Mouse (Mus musculus): ENCODE results near the gene Samd14.

Samd14 gene

DNA sequence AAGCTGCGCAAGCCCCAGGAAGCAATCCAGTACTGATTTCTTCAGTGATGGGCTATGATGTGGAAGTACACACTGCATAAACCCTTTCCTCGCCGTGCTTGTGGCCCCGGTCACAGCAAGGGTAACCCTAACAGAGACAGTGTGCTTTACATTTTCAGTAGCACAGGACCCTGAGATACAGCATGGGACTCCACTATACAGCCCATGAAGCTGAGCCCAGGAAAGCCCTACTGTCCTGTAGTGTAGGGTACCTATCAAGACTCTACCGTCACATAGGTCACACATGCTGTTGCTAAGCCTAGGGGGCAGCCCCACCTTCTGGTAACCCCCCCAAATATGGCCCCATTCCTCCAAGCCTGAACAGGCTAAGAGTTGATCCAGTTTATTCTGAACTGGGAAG, 26.8 kb downstream of the Samd14 start:
- no peak for DNase-seq (ENCODE audit: low spot score in 2 of 2)

DNA sequence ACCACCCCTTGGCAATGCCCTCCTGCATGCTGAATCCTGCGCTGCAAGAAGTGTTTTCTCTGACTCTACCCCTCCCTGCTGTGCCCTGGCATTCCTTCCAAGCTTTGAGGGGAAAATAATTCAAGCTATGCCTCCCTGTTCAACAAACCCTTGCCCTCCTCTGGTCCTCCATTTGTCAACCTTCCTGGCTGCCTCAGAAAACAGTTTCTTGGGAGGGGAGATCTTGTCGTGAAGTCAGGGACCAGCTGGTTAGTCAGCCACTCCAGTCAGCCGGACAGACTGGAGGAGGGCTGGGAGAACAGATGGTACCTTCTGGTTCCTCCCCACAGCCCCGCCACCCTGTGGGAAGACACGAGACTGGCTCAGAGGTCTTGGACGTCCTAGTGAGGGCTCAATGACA, 27.6 kb downstream of the Samd14 start:
- DNase-seq (ENCODE audit: low spot score in 2 of 2), result no peak

DNA sequence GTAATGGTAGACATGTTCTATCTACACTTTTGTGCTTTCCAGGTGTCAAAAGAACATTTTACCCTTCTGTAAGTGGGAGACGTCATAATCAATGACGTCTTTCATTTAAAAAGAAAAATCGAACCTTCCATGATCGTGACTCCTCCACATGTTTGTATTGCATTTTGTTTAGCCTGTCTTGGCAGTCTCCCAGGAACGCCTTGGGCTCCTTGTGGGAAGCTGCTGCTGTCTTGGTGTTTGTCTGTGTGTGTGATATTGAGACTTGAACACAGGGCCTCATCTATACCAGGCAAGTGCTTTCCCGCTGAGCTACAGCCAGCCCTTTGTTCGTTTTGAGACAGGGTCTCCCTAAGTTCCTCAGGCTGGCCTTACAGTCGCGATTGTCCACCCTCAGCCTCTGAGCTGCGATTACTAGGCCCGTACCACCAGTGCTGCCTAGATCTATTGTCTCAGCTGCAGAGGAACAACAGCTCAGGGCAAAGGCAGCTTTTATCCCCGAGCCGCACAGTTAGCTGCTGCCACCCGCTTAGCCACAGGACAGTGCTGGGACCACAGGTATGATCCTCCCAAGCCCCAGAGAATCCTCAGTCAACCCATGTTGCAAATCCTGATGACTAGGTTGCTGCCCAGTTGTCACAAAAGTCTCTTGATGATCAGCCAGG, 28.6 kb downstream of the Samd14 start:
- DNase-seq (ENCODE audit: low spot score in 2 of 2), result no peak

DNA sequence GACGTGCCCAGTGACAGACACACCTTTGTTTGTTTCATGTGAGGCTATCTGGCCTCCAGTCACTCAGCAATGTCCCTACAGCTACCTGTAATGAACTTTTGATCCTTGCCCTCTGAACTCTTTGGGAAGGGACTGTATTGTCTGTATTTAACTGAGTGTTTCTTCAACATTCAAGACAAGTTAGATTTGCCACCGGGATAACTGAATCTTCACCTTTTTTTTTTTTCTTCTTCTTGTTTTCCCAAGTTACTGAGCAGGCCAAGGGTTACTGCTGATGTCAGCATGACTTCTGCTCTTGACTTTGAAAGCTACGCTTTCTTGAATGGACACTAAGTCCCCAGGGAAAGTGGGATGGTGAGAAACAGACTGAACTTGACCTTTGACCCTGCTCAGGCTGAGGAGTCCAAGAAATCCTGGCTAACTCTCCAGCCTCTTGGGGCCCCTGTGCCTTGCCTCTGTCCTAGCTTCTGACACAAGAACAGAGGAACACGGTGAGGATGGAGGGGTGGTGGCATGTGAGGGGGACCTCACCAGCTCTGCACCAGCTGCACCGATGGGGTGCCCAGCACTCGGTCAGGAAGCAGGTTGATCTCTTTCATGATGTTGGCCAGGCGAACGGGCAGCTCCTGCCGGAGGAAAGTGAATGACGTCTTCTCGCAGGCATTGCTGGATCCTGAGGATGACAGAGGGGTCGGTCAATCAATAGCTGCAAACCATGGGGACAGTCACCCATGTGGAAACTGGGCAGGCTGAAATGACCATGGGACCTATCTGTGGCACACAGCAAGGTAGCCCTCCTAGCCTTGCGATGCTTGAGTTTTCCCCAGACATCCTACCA, 29.4 kb downstream of the Samd14 start:
- DNase-seq (ENCODE audit: low spot score in 2 of 2), result no peak

DNA sequence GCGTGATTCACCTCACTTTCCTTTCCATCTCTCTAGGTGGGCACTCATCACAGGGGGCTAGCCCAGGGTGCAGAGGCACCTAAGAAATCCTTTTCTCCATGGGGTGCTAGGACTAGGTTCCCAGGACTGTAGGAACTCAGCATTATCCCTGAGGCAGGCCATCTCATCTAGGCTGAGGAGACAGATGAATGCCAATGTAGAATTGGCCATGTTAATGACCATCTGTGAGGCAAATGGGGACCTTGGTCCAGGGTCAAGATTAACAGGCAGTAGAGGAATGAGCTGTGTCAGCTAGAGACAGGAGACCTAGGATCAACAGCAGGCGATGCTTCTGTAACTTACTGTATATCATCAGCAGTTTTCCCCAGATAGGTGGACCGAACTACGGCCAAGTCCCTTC, 30.1 kb downstream of the Samd14 start:
- DNase-seq (ENCODE audit: low spot score in 2 of 2), result no peak

DNA sequence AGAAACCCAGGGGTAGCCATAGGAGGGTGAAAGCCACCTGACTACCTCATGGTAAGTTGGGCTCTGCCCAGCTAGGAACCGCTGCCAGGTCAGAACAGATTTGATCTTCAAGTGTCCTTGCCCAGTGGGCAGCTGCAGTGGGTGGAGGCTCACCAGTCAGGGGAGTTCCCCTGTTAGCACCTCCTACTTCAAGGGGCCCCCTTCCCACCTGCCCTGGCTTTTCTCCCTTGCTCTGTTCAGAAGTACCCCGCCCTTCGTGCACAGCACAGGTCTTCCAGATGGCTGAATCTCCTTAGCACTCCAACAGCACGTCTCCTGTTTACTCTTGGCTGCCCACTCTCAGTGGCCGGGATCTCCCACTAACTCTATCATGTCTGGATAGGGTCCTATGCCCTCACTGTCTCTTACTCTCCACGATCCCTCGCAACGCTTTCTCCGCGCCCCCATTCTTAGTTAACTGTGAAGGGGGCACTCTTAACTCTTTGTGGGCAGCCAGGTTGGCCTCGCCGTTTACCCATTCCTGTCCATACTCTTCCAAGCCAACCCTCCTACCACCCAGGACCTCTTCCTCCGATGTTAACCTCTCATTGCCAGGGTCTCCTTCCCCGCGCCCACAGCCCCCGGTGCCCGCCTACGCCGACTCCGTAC, 30.9 kb downstream of the Samd14 start:
- DNase-seq (ENCODE audit: low spot score in 2 of 2), result peak; percentile 37 to 42

DNA sequence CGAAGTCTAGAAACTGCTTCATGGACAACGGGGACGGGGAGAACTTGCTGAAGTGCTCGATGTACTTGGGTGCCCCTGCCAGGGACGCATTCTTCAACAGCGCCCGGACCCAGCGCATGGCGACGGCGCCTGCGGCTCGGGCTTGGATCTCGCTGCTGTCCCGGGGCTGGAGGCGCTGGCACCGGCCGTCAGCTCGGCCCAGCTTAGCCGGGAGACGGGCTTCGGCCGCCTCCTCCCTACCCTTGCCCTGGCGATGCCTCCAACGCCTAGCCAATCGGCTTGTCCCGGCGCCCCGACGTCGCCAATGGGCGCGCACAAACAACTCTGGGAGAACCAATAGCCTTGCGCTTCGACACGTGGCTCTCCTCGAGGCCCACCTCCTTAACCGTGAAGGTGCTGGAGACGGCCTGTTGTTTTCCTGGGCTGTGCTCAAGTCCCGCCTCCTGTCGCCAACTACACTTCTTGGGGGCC, 31.5 kb downstream of the Samd14 start, which contains the start of gene Pdk2:
Gene Pdk2, minus strand, starts transcription at position 216 of the 471 bp plus-strand sequence.
- peak; percentile 79 to 97 for DNase-seq (ENCODE audit: low spot score in 2 of 2)

DNA sequence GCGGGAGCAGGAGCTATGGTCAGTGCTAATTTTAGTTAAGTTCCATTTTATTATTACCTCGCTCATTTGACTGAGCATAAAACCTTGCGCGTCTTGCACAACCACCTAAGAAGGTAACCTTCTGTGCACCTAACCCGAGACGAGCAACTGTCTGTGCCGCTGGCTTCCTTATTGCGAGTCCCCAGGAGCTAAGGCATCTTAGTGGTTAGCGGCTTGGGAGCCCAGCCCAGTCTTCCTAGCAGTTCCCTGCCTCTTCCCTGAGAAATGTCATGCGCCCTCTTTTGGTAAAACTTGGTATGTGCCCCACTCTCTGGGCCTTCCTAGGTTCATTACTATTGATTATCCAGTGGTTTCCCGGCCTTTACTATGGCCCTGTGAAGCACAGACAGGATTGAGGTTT, 32.4 kb downstream of the Samd14 start:
- DNase-seq (ENCODE audit: low spot score in 2 of 2), result peak; percentile 63 to 70

DNA sequence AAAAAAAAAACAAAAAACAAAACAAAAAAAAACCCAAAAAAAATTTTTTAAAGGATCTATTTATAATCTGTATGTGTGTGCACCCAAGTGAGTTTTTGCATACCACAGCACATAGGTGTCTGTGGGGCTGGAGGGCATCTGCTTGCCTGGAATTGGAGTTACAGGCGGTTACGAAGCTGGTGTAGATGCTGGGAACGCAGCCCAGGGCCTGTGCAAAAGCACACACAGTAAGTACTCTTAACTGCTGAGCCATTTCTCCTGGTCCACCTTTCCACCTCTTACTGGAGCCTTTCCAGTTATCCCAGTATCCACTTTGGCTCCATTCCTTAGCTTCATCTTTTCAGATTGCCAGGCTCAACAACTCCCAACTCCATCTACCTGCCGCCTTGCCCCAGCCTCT, 33.4 kb downstream of the Samd14 start:
- no peak for DNase-seq (ENCODE audit: low spot score in 2 of 2)

DNA sequence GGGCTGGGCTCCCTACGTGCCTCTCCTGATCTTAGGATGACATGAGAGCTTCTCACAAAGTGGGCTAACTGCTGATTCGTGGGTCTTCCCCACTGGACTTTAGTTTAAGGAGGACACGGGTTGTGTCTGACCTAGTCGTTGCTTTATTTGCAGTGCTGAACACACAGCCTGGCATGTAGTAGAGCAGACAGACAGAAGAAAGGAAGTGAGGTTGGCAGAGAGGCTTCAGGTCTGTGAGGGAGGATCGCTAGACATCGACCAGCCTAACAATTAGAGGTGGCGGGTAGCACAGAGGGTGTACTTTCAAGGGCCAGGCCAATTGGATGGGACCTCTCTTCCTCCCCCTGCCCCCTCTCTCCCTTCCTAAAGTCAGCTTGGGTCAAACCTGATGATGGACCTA, 33.9 kb downstream of the Samd14 start:
- no peak for DNase-seq (ENCODE audit: low spot score in 2 of 2)

DNA sequence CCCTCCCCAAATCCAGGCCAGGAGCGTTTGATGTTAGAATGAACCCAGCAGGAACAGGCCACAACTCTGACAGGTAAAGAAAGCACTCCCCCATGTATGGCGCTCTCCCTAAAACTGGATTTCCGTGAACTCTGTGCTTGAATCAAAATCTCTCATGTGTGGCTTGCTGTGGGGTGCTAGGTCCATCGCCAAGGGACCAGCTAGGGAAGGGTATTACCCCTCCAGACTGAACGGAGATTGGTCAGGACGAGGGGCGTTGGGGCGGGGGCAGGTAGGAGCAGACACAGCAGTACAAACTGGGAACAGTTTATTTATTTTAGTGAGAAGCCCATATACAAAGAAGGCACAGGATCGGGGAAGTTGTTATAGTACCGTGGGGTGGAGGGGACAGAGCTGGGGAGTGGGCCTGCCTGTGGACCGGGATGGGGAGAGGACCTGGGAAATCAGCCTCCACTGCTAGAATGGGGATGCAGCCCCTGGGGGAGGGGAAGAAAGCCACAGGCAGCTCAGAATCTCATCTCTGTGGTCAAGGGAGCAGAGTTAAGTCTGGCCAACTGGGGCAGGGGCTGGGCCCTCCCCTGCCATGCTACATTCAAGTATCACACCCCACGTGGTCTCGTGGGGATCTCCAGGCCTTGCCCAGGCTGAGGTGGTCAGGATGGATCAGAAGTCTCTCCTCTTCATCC, 34.6 kb downstream of the Samd14 start:
- DNase-seq (ENCODE audit: low spot score in 2 of 2), result no peak

DNA sequence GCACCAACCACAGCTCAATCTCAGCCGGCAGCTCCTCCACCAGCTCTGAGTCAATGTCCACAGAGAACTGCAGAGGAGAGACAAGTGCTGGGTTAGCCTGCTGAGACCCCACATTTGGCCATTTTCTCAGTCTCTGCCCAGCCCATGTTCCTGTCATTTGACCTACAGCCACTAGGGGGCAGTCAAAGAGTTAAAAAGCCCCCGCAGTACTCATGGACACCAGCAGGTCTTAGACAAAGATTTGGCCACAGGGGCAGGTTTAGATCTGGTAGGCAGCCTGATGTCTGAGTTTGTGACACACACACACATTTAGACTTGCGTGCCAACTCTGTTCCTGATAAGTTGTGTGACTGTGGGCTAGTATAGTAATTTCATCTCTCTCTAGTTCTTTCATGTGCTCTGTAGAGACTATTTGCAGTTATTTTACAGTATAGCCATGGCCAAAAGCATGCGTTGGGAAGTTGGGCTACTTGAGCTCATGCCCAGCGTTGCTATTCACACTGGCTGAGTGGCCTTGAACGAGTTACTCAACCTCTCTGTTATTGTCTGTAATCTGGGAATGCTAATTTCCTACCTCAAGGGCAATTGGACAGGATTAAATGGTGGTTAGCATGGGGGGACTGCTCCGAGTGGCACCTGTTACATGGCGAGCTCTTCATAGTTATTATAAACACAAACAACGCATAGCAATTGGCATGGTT, 37.5 kb downstream of the Samd14 start:
- DNase-seq (ENCODE audit: low spot score in 2 of 2), result no peak

DNA sequence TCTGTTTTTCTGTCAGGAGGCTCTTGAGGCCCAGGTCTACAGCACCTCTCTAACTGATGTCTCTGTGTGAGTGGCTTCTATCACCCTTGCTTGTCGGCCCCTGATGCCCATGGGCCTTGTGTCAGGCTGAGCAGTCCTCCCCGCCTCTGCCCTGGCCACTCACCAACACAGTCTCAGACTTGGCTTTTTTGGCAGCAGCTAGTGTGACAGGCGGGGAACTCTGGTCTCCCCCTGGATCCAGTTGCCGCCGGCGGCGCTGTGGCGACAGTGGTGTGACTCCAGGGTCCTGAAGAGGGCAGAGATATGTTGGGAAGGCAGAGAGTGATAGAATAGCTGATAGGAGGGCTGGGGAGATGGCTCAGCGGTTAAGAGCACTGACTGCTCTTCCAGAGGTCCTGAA, 43.4 kb downstream of the Samd14 start:
- DNase-seq (ENCODE audit: low spot score in 2 of 2), result no peak

DNA sequence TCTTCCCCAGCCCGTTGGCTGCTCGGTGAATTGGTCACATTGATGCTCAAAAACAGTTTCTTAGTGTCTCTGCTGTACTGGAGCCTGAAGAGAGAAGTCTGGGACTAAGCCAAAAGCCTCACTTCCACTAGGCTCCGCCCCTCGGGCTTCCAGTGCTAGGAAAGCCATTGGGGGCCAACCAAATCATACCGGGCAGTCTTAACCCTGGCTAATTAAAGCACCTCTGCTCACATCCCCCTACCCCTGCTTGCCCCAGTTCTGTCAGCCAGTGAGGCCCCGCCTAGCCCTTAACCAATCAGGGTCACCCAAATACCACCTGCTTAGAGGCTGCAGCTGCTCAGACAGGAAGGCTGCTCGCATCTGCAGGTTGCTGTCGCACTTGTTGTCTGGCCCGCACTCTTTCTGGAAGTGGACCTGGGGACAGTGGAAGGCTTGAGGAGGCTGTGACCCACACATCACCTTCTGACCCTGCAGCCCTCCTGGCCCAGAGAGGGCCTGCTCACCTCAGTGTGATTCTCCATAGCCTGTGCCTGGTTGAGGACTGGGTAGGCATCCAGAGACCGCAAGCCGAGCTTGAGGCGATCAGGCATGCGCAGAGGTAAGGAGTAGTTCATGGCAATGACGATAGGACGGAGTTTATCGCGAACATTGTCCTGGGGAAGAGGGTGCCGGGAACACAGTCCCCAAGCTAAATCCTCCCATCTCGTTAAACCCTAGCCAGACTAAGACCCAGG, 47.3 kb downstream of the Samd14 start:
- DNase-seq (ENCODE audit: low spot score in 2 of 2), result no peak

DNA sequence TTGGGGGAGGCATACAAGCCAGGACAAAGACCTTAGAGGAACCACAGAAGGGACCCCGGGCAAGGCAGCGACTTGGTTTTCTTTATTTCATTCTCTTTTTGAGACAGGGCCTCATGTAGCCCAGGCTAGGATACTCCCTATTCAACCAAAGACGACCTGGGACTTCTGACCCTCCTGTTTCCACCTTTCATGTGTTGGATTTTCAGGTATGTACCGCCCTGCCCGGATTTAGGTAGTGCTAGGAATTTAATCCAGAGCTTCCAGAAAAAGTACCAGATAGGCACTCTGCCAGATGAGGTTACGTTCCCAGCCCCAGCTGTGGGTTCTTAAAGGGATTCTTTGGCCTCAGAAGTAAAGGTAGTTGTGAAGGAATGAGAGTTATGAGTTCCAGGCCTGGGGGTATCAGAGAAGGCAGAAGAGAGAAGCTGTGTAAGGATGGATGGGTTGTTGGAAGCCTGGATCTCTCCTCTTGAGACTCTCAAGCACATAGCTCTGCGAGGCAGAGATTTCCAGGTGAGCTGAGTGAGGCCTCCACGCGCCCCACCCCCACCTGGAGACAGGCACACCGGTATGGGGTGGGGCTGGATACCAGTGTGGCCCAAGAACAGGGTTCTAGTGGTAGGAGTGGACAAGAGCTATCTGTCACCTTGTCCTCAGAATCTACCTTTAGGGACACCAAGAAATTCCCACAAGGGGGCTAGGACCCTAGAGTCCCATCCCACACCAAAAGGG, 59.7 kb downstream of the Samd14 start:
- no peak for DNase-seq (ENCODE audit: low spot score in 2 of 2)

DNA sequence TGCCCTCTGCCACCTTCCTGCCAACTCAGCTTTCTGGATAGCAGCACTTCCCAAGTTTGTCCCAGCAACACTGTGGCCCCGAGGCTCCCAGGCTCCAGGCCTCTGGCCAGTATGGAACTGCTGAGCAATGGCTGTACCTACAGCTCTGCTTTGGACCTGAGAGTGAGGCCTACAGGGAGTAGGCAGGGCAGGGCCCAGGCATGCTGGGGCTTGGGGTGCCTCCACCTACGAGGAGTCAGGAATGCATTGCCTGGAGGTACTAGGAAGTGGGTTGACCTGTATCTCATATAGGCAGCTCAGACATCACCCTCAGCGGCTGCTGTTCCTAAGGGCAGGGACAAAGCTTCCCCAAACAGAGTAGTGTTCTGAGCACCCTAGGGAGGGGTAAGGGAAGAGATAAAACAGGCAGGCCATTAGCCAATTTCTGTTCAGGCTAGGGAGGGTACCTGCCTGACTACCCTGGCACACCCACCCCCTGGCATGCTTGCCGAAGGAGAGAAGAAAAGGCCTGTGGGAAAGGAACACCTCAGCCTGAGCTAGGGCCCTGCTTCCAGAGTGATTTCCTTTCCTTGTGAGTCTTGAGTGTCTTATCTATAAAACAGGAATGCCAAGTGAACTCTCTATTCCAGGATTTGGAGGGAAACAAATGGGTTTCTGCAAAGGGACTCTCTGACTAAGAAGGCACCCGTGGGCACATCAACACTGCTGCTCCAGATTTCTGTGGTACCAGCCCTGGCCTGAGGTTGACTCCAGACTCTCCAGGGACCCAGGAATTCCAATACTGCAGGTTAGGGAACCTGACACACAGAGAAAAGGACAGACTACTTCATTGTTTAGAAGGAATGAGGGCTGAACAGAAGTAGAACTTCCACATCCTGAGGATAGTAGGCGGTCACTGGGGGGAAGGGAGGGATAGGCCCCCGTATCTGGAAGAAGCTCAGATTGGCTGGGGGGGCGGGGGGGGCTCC, 60.7 kb downstream of the Samd14 start:
- peak in 1 of 2 experiments; percentile 63 for DNase-seq (ENCODE audit: low spot score in 2 of 2)

DNA sequence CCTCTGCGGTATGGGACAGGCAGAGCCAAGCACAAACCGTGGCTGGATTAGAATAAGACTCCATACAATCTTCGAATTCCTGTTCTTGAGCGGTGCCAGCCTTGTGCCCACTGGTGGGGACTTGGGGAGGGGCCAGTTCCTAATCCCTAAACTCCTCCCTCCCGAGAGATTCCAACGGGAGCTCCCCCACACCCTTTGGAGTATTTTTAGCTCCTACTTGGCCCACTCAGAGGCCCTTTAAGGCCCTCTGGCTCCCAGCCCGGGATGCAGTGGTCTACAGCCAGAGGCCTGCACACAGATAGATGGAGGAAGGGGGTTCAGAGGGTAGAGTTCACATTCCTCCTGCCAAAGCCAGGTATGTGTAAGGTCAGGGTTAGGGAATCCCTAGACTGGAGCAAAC, 61.6 kb downstream of the Samd14 start:
- DNase-seq (ENCODE audit: low spot score in 2 of 2), result no peak

DNA sequence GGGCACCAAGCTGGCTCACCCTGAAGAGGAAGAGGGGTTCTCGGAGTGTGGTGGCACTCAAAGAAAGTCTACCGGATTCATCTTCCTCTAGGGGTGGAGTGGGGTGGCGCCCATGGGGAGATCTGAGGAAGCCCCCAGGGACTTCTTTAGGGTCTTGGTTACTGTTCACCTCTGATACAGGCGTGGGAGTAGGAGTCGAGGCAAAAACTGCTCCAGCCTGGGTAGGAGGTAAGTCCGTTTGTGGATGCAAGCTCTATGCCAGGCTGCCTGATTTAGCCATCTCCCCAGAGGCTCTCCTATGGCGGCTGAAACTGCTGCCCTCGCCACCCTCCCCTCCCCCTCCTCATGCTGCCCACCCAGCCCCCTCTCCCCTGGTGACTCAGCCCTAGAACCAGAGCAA, 62.5 kb downstream of the Samd14 start:
- no peak for DNase-seq (ENCODE audit: low spot score in 2 of 2)

DNA sequence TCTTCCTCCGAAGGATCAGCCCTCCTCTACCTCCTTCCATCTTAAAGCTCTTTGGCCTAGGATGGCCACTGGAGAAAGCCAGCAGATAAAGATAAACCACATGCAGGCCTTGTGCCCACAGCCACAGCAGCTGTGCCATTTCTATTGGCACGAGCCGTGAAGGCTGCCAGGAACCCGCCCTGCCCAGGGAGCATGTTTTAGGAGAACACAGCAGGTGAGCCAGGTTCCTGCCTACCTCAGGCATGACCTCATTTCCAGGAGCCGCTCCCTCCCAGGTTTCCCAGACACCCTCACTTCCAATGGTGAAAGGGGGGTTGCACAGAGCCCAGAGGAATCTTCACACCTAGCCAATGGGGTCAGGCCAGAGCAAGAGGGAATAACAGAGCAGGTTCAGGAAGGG, 63.1 kb downstream of the Samd14 start:
- no peak for DNase-seq (ENCODE audit: low spot score in 2 of 2)
